Mouse (Mus musculus): ENCODE data around the gene Fam193a. TPM values are rescaled to one million over a fixed set of nuclear protein-coding genes. Genes with fewer than 3 reads are reported as not detected.

Fam193a gene
- polyA plus RNA-seq, 1 experiment from 2014 or later, result 19.4 TPM

- ATAC-seq (replicated peaks), result no peak
- Histone ChIP-seq H3K9me3 (no peaks in the 10 kb centered on the region), H3K27me3 (replicated peaks) (no peaks in the 10 kb centered on the region), H3K4me1 (no peaks in the 10 kb centered on the region), H3K4me2 (no peak overlapping the region), H3K4me3 (no peak overlapping the region), H3K9ac (no peak overlapping the region), H3K36me3 (replicated peaks) (peaks cover 33% of the 10 kb centered on the region), H3K27ac (no peak overlapping the region)
- 80% methylated on average over 1 of the region's 1 CpGs for WGBS
These were observed 64.1 kb downstream of the Fam193a start for GRCm38 (mm10) chr5:34433786-34434185.

- 95% methylated on average over 3 of the region's 3 CpGs for WGBS
- no peak for ATAC-seq (replicated peaks)
These were observed 64.5 kb downstream of the Fam193a start for GRCm38 (mm10) chr5:34434241-34434640.

GRCm38 (mm10) chr5:34438052-34438451 lies 68.3 kb downstream of the Fam193a start:
- Histone ChIP-seq H3K4me3 (no peak overlapping the region), H3K27me3 (replicated peaks) (no peaks in the 10 kb centered on the region), H3K27ac (no peak overlapping the region), H3K4me2 (no peak overlapping the region), H3K36me3 (replicated peaks) (peaks cover 38% of the 10 kb centered on the region), H3K9ac (no peak overlapping the region), H3K9me3 (no peaks in the 10 kb centered on the region), H3K4me1 (no peaks in the 10 kb centered on the region)
- no peak for ATAC-seq (replicated peaks)
- WGBS, result 96% methylated on average over 4 of the region's 4 CpGs

More at GRCm38 (mm10) chr5:34434241-34434640, 64.5 kb downstream of the Fam193a start:
- Histone ChIP-seq H3K4me2 (no peak overlapping the region), H3K4me3 (no peak overlapping the region), H3K9ac (no peak overlapping the region), H3K27me3 (replicated peaks) (no peaks in the 10 kb centered on the region), H3K9me3 (no peaks in the 10 kb centered on the region), H3K27ac (no peak overlapping the region), H3K4me1 (no peaks in the 10 kb centered on the region), H3K36me3 (replicated peaks) (peaks cover 36% of the 10 kb centered on the region)

DNA sequence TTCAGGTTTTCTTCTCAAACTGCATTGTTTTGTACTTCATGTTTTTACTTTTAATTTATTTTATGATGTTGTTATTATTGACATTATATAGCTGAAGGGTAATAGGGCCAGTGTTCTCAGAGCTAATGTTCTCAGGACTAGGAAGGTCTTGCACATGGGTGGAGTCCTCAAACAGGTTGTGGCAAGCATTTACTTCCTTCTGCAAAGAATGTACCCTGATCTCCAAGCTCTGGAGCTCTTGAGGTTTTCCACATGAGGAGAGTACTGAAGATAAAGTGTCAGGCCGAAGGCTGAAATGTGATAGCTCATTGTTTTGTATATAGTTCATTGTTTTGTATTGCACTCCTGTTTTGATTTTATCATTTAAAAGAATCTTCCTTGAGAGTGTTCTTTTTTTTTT lies 68.9 kb downstream of the Fam193a start:
- no peak overlapping the region for H3K4me2 ChIP-seq
- no peaks in the 10 kb centered on the region for H3K4me1 ChIP-seq
- H3K4me3 ChIP-seq, result no peak overlapping the region
- H3K27me3 ChIP-seq (replicated peaks), result no peaks in the 10 kb centered on the region
- H3K9me3 ChIP-seq, result no peaks in the 10 kb centered on the region
- H3K9ac ChIP-seq, result no peak overlapping the region
- 92% methylated on average over 1 of the region's 1 CpGs for WGBS
- ATAC-seq (replicated peaks), result no peak
- H3K27ac ChIP-seq, result no peak overlapping the region
- peaks cover 43% of the 10 kb centered on the region for H3K36me3 ChIP-seq (replicated peaks)

DNA sequence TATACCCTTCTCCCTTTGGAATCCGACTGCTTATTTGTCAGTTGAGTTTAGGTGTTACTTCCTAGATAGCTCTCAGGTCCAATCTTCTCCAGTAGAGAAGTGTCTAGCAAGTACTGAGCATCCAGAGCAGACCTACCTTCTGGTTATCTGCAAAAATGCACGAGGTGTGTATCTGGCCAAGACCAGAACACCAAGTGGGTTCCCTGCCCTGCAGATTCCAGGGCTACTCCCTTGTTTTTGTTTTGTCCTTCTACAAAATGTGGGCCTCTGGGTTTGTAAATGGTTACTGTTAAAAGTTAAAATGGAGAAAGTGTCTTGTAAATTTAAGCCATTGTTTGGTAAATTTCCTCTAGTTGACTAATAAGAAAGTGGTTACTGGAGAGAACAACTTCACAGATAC lies 70.0 kb downstream of the Fam193a start:
- H3K27ac ChIP-seq, result no peak overlapping the region
- peaks cover 48% of the 10 kb centered on the region for H3K36me3 ChIP-seq (replicated peaks)
- no peaks in the 10 kb centered on the region for H3K4me1 ChIP-seq
- ATAC-seq (replicated peaks), result no peak
- H3K4me3 ChIP-seq, result no peak overlapping the region
- no peaks in the 10 kb centered on the region for H3K9me3 ChIP-seq
- no peaks in the 10 kb centered on the region for H3K27me3 ChIP-seq (replicated peaks)
- WGBS, result 91% methylated on average over 2 of the region's 2 CpGs
- no peak overlapping the region for H3K9ac ChIP-seq
- H3K4me2 ChIP-seq, result no peak overlapping the region

GRCm38 (mm10) chr5:34441797-34442196 lies 72.1 kb downstream of the Fam193a start:
- 95% methylated on average over 2 of the region's 2 CpGs for WGBS
- no peak for ATAC-seq (replicated peaks)
- peaks cover 59% of the 10 kb centered on the region for H3K36me3 ChIP-seq (replicated peaks)

GRCm38 (mm10) chr5:34446207-34446606 lies 76.5 kb downstream of the Fam193a start:
- Histone ChIP-seq H3K4me1 (no peaks in the 10 kb centered on the region), H3K4me2 (no peak overlapping the region), H3K9ac (no peak overlapping the region), H3K36me3 (replicated peaks) (peaks cover 47% of the 10 kb centered on the region), H3K27ac (no peak overlapping the region), H3K9me3 (no peaks in the 10 kb centered on the region), H3K27me3 (replicated peaks) (no peaks in the 10 kb centered on the region), H3K4me3 (no peak overlapping the region)
- no peak for ATAC-seq (replicated peaks)
- 84% methylated on average over 9 of the region's 9 CpGs for WGBS

More at GRCm38 (mm10) chr5:34441797-34442196, 72.1 kb downstream of the Fam193a start:
- Histone ChIP-seq H3K27me3 (replicated peaks) (no peaks in the 10 kb centered on the region), H3K9ac (no peak overlapping the region), H3K9me3 (no peaks in the 10 kb centered on the region), H3K4me2 (no peak overlapping the region), H3K4me1 (no peaks in the 10 kb centered on the region), H3K4me3 (no peak overlapping the region), H3K27ac (no peak overlapping the region)

DNA sequence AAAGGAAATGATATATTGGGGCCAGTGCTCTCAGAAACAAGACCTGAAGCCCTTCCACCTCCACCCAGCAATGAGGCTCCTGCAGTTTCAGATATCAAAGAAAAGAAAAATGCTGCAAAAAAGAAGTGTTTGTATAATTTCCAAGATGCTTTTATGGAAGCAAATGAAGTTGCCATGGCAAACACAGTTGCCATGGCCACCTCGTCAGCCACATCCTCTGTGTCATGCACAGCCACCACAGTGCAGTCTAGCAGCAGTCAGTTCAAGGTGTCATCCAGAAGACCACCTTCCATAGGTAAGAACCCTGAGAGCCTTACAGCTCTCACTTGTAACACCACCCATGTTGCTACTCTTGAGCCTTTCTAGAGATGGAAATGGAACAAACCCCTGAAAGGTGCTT lies 89.3 kb downstream of the Fam193a start:
- H3K27me3 ChIP-seq (replicated peaks), result no peaks in the 10 kb centered on the region
- no peaks in the 10 kb centered on the region for H3K9me3 ChIP-seq
- H3K36me3 ChIP-seq (replicated peaks), result peaks cover 54% of the 10 kb centered on the region
- no peaks in the 10 kb centered on the region for H3K4me1 ChIP-seq
- no peak overlapping the region for H3K4me2 ChIP-seq
- 78% methylated on average over 1 of the region's 1 CpGs for WGBS
- no peak overlapping the region for H3K9ac ChIP-seq
- no peak for ATAC-seq (replicated peaks)
- no peak overlapping the region for H3K4me3 ChIP-seq
- no peak overlapping the region for H3K27ac ChIP-seq

GRCm38 (mm10) chr5:34461294-34461693 lies 91.6 kb downstream of the Fam193a start:
- ATAC-seq (replicated peaks), result no peak
- Histone ChIP-seq H3K4me3 (no peak overlapping the region), H3K27ac (no peak overlapping the region), H3K4me2 (no peak overlapping the region), H3K27me3 (replicated peaks) (no peaks in the 10 kb centered on the region), H3K36me3 (replicated peaks) (peaks cover 73% of the 10 kb centered on the region), H3K4me1 (no peaks in the 10 kb centered on the region), H3K9me3 (no peaks in the 10 kb centered on the region), H3K9ac (no peak overlapping the region)
- 96% methylated on average over 4 of the region's 4 CpGs for WGBS

- H3K9me3 ChIP-seq, result no peaks in the 10 kb centered on the region
- H3K4me1 ChIP-seq, result no peaks in the 10 kb centered on the region
- H3K4me2 ChIP-seq, result no peak overlapping the region
- peaks cover 79% of the 10 kb centered on the region for H3K36me3 ChIP-seq (replicated peaks)
- no peak overlapping the region for H3K4me3 ChIP-seq
- H3K9ac ChIP-seq, result no peak overlapping the region
- WGBS, result 88% methylated on average over 6 of the region's 6 CpGs
- H3K27me3 ChIP-seq (replicated peaks), result no peaks in the 10 kb centered on the region
- ATAC-seq (replicated peaks), result no peak
- no peak overlapping the region for H3K27ac ChIP-seq
These were observed 92.1 kb downstream of the Fam193a start for GRCm38 (mm10) chr5:34461841-34462240.

DNA sequence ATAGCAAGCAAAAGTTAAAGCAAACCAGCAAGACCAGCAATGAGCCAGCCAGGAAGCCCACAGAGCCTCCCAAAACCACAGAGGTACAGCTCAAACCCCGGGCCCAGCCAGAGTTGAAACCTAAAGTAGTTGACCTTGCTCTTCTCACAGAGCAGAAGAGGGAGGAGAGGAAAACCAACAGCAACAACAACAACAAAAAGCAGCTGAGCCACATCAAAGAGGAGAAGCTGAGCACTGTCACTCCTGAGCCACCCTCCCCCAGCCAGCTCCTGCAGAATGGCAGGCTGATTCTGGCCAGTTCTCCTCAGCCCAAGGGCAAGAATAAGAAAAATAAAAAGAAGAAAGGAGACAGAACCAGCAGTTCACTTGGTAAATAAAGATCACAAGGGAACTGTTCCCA lies 96.3 kb downstream of the Fam193a start:
- peaks cover 49% of the 10 kb centered on the region for H3K36me3 ChIP-seq (replicated peaks)
- WGBS, result 83% methylated on average over 1 of the region's 1 CpGs

GRCm38 (mm10) chr5:34466648-34467047 lies 96.9 kb downstream of the Fam193a start:
- WGBS, result 98% methylated on average over 2 of the region's 2 CpGs
- Histone ChIP-seq H3K27me3 (replicated peaks) (no peaks in the 10 kb centered on the region), H3K9ac (no peak overlapping the region), H3K4me1 (no peaks in the 10 kb centered on the region), H3K9me3 (no peaks in the 10 kb centered on the region), H3K4me3 (no peak overlapping the region), H3K4me2 (no peak overlapping the region), H3K36me3 (replicated peaks) (peaks cover 44% of the 10 kb centered on the region), H3K27ac (no peak overlapping the region)
- no peak for ATAC-seq (replicated peaks)

More for the DNA sequence above, 96.3 kb downstream of the Fam193a start:
- Histone ChIP-seq H3K9me3 (no peaks in the 10 kb centered on the region), H3K27ac (no peak overlapping the region), H3K27me3 (replicated peaks) (no peaks in the 10 kb centered on the region), H3K4me3 (no peak overlapping the region), H3K4me1 (no peaks in the 10 kb centered on the region), H3K4me2 (no peak overlapping the region), H3K9ac (no peak overlapping the region)
- no peak for ATAC-seq (replicated peaks)

- no peaks in the 10 kb centered on the region for H3K27me3 ChIP-seq (replicated peaks)
- H3K9me3 ChIP-seq, result no peaks in the 10 kb centered on the region
- no peak for ATAC-seq (replicated peaks)
- no peak overlapping the region for H3K4me3 ChIP-seq
- H3K27ac ChIP-seq, result no peak overlapping the region
- H3K9ac ChIP-seq, result no peak overlapping the region
- H3K4me1 ChIP-seq, result no peaks in the 10 kb centered on the region
- peaks cover 30% of the 10 kb centered on the region; the same call in 1 of the 2 replicates for H3K36me3 ChIP-seq (replicated peaks)
- no peak overlapping the region for H3K4me2 ChIP-seq
- 96% methylated on average over 2 of the region's 2 CpGs for WGBS
These were observed 98.5 kb downstream of the Fam193a start for GRCm38 (mm10) chr5:34468039-34468775.

Measured in midbrain, embryonic 15.5 days (tissue).